Mouse (Mus musculus): ENCODE results near the gene Slc9a9.

DNA sequence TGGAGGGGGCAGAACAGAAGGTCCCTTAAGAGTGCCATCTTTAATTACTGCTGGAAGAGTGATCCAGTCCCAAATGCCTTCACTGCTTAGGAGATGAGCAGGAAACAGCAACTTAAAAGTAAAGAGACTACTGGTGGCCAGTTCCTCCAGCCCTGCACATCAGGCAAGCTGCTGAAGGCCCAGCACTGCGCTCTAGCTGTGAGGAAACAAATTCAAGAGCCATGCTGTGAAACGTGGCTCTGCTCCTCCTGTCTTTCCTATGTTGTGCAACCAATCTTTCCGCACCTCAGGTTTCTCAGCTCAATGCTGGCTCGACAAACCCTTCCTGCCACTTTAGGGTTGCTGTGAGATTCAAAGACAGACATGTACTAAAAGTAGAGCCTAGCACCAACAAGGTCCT, 22.3 kb upstream of the Slc9a9 start:
- TF ChIP-seq POLR2A (IDR thresholded peaks at IDR 0.05; ENCODE audit: borderline replicate concordance, low read depth, low read length) (no peak), CTCF (IDR thresholded peaks at IDR 0.05; ENCODE audit: low read depth, low read length) (no peak)
